Mouse (Mus musculus) kidney, embryonic 15.5 days (tissue): ENCODE measurements at regions not wholly inside any gene's neighbourhood (a gene's known extent, or its start where the extent isn't known, plus 50 kb on each side); places are given as distances from the start of the nearest gene placed in this dataset.
"Not testable (repeated sequence)": the region's sequence is repeated elsewhere in the genome, so short reads cannot be mapped to it uniquely, and the experiment has no call there.

Experiments used
- ATAC-seq: fragments of 200-750 bp; cut with Nextera tagmentation; replicated peaks from 2 replicates; pipeline ENCODE4 v1.8.0; 2017; ENCODE audit warnings: moderate TSS enrichment; ENCODE audit not compliant: low FRiP score
- H3K27ac ChIP-seq: fragments of 300-500 bp; sonication (generic); 2 replicates; pipeline ENCODE4 v1.5.1; 2015; ENCODE audit warnings: mild to moderate bottlenecking, inconsistent platforms
- H3K27me3 ChIP-seq: fragments of 300-500 bp; sonication (generic); 2 replicates; pipeline ENCODE4 v1.6.1; 2015; ENCODE audit warnings: inconsistent platforms
- H3K36me3 ChIP-seq: fragments of 300-500 bp; sonication (generic); 2 replicates; pipeline ENCODE4 v1.6.1; 2015; ENCODE audit warnings: inconsistent platforms
- H3K4me1 ChIP-seq: fragments of 300-500 bp; sonication (generic); 2 replicates; pipeline ENCODE4 v1.6.1; 2015; ENCODE audit warnings: inconsistent platforms
- H3K4me2 ChIP-seq: fragments of 300-500 bp; sonication (generic); 2 replicates; pipeline ENCODE4 v1.6.1; 2015; ENCODE audit warnings: moderate library complexity, mild to moderate bottlenecking, inconsistent platforms
- H3K4me3 ChIP-seq: fragments of 300-500 bp; sonication (generic); replicated peaks from 2 replicates; pipeline ENCODE4 v1.5.1; 2015; ENCODE audit warnings: mild to moderate bottlenecking, inconsistent platforms
- H3K9ac ChIP-seq: fragments of 300-500 bp; sonication (generic); 2 replicates; pipeline ENCODE4 v1.6.1; 2015; ENCODE audit warnings: mild to moderate bottlenecking, inconsistent platforms
- H3K9me3 ChIP-seq: fragments of 300-500 bp; sonication (generic); replicated peaks from 2 replicates; pipeline ENCODE4 v1.6.1; 2016; ENCODE audit warnings: inconsistent platforms
- WGBS: fragments of 180-500 bp; shearing (Covaris S2); methylation state at CpG from one replicate; pipeline ENCODE4 v1.1.7; 2015; ENCODE audit warnings: mixed read lengths; 5-methylcytosine and 5-hydroxymethylcytosine counted together

DNA sequence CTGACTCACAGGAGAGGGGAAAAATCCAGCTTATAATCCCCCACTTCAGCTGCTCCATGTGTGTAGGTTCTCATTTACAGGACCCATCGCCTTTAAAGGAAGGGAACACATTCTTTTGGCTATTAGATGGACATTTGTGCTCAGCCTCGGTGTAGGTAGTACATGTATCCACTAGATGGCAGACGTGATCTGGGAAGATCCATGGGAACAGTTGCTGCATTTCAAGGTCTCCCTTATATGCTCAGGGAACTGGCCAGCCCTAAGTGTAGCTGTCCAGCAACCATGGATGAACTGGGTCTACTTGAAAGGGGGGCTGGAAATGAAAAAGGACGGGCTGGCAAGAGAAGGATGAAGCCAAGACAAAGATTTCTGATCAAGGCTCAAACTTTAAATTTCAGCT, 124.0 kb downstream of the Akain1 start:
- Histone ChIP-seq H3K9me3 (no peaks in the 10 kb centered on the region), H3K36me3 (no peaks in the 10 kb centered on the region), H3K4me3 (no peak overlapping the region), H3K27me3 (no peaks in the 10 kb centered on the region), H3K27ac (no peak overlapping the region), H3K9ac (no peak overlapping the region), H3K4me1 (no peaks in the 10 kb centered on the region), H3K4me2 (no peak overlapping the region)
- WGBS = 16% methylated on average over 4 of the region's 4 CpGs
- ATAC-seq = peak; percentile 85

DNA sequence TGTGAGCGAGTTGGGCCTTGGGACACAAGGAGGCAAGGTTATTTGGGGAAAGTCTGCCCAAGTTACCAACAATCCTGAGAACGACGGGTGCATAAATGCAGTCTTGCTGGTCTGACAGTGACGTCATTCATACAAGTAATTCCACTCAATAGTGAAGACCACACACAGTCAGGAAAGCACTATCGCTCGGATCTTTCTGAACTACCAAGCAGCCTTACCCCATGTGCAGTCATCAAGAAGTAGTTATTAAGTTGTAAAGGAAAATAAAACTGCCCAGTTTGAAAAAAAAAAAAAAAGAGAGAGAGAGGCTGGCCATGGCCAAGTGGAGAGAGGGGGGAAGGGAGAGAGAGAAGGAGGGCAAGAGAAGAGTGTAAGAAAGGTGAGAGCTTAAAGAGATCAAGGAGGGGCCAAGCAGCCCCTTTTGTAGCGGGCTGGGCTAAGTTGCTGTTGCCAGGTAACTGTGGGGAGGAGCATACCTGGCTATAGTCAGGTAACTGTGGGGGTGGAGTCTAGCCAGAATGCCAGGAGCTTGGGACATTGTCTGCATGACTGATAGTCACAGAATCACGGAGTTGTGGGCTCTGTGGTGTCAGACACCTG, 132.0 kb downstream of the Akain1 start:
- H3K4me1 ChIP-seq, H3K4me3 ChIP-seq, H3K9ac ChIP-seq, H3K36me3 ChIP-seq, H3K9me3 ChIP-seq, H3K4me2 ChIP-seq, ATAC-seq, H3K27me3 ChIP-seq, H3K27ac ChIP-seq: not testable (repeated sequence)
- 55% methylated on average over 8 of the region's 8 CpGs for WGBS

GRCm38 (mm10) chr17:69590553-69590952, 151.4 kb downstream of the Akain1 start:
- WGBS = 72% methylated on average over 4 of the region's 4 CpGs
- Histone ChIP-seq H3K27me3 (no peaks in the 10 kb centered on the region), H3K4me2 (no peak overlapping the region), H3K4me1 (no peaks in the 10 kb centered on the region), H3K9ac (no peak overlapping the region), H3K4me3 (no peak overlapping the region), H3K9me3 (no peaks in the 10 kb centered on the region), H3K36me3 (no peaks in the 10 kb centered on the region), H3K27ac (no peak overlapping the region)
- ATAC-seq = no peak

DNA sequence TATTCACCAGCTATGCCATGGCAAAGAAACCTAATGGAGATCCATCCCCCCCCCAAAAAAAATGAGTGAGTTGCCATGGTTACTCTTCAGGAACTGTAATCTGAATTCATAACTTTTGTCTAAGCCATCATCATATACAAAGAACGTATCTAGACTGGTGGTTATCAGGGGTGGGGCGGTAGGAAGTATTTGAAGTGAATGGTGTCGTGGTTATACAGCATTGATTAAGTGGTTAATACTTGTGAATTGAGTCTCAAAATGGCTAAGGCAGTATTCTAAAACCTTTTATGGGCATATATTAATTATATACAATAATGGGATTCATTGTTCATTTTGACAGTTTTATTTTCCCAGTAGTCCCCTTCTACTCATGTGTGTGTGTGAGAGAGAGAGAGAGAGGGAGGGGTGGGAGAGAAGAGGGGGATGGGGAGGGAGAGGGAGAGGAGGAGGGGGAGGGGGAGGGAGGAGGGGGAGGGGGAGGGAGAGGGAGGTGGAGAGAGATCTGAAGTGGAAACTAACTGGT, 158.7 kb downstream of the Akain1 start:
- H3K4me1 ChIP-seq = no peaks in the 10 kb centered on the region
- H3K27me3 ChIP-seq = no peaks in the 10 kb centered on the region
- no peaks in the 10 kb centered on the region for H3K36me3 ChIP-seq
- no peak overlapping the region for H3K27ac ChIP-seq
- no peak overlapping the region for H3K9ac ChIP-seq
- no peaks in the 10 kb centered on the region for H3K9me3 ChIP-seq
- no peak overlapping the region for H3K4me3 ChIP-seq
- 82% methylated on average over 3 of the region's 3 CpGs for WGBS
- no peak for ATAC-seq
- no peak overlapping the region for H3K4me2 ChIP-seq

GRCm38 (mm10) chr17:69598461-69598860, 159.3 kb downstream of the Akain1 start:
- Histone ChIP-seq H3K9me3 (no peaks in the 10 kb centered on the region), H3K36me3 (no peaks in the 10 kb centered on the region), H3K4me3 (no peak overlapping the region), H3K4me2 (no peak overlapping the region), H3K4me1 (no peaks in the 10 kb centered on the region), H3K27ac (no peak overlapping the region), H3K27me3 (no peaks in the 10 kb centered on the region), H3K9ac (no peak overlapping the region)
- 91% methylated on average over 5 of the region's 5 CpGs for WGBS
- no peak for ATAC-seq

- no peaks in the 10 kb centered on the region for H3K27me3 ChIP-seq
- no peak for ATAC-seq
- H3K36me3 ChIP-seq = no peaks in the 10 kb centered on the region
- H3K9me3 ChIP-seq = no peaks in the 10 kb centered on the region
- no peak overlapping the region for H3K9ac ChIP-seq
- H3K4me1 ChIP-seq = no peaks in the 10 kb centered on the region
- H3K4me2 ChIP-seq = no peak overlapping the region
- no peak overlapping the region for H3K4me3 ChIP-seq
- no peak overlapping the region for H3K27ac ChIP-seq
These were observed 164.5 kb downstream of the Akain1 start for GRCm38 (mm10) chr17:69603596-69603995.

- Histone ChIP-seq H3K4me3 (no peak overlapping the region), H3K4me2 (no peak overlapping the region), H3K27me3 (no peaks in the 10 kb centered on the region), H3K36me3 (no peaks in the 10 kb centered on the region), H3K27ac (no peak overlapping the region), H3K4me1 (no peaks in the 10 kb centered on the region), H3K9ac (no peak overlapping the region), H3K9me3 (no peaks in the 10 kb centered on the region)
- no peak for ATAC-seq
- 67% methylated on average over 6 of the region's 6 CpGs for WGBS
These were observed 165.6 kb downstream of the Akain1 start for GRCm38 (mm10) chr17:69604698-69605097.

DNA sequence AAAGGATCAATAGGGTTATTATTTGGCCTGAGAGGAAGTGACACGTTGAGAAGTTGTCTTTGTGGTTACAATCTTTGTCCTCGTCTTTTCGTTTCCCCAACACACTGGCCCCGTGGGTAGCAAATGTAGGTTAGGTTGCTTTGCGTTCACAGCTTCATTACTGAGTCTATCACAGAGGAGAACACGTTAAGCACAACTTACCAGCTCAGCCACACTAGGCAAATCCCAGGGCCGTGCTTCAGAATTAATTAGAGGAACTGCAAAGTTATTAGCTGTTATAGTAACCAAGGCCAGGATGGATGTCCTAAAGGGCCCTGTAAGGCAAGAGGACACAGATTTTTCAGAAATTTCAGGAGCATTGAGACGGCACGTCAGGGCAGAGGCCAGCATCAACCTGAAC, 166.3 kb downstream of the Akain1 start:
- Histone ChIP-seq H3K36me3 (no peaks in the 10 kb centered on the region), H3K4me1 (no peaks in the 10 kb centered on the region), H3K27me3 (no peaks in the 10 kb centered on the region), H3K4me3 (no peak overlapping the region), H3K9me3 (no peaks in the 10 kb centered on the region), H3K4me2 (no peak overlapping the region), H3K27ac (no peak overlapping the region), H3K9ac (no peak overlapping the region)
- 80% methylated on average over 9 of the region's 9 CpGs for WGBS
- ATAC-seq = no peak

GRCm38 (mm10) chr17:69631411-69631810, 192.3 kb downstream of the Akain1 start:
- no peak for ATAC-seq
- no peak overlapping the region for H3K4me3 ChIP-seq
- no peak overlapping the region for H3K4me2 ChIP-seq
- H3K4me1 ChIP-seq = no peaks in the 10 kb centered on the region
- no peaks in the 10 kb centered on the region for H3K36me3 ChIP-seq
- WGBS = 36% methylated on average over 3 of the region's 3 CpGs
- H3K9ac ChIP-seq = no peak overlapping the region
- H3K27ac ChIP-seq = no peak overlapping the region
- H3K9me3 ChIP-seq = no peaks in the 10 kb centered on the region
- no peaks in the 10 kb centered on the region for H3K27me3 ChIP-seq

DNA sequence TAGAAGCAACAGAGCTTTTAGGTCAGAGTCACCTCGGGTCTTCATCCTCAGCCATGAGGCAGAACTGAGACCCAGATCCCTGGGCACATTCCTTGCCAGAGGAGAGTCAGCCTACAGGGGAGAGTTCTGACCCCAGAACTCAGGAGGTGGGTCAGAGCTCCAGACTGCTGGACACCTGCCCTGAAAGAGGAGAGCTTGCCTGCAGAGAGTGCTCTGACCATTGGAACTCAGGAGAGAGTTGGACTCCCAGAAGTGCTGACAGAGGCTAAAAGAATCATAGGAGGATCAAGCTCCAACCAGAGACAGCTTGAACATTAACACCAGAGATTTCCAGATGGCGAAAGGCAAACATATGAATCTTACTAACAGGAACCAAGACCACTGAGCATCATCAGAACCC, 211.4 kb downstream of the Akain1 start:
- WGBS = 83% methylated on average over 2 of the region's 2 CpGs
- H3K9ac ChIP-seq, H3K9me3 ChIP-seq, H3K36me3 ChIP-seq, H3K4me3 ChIP-seq, H3K27me3 ChIP-seq, ATAC-seq, H3K27ac ChIP-seq, H3K4me2 ChIP-seq, H3K4me1 ChIP-seq: not testable (repeated sequence)

DNA sequence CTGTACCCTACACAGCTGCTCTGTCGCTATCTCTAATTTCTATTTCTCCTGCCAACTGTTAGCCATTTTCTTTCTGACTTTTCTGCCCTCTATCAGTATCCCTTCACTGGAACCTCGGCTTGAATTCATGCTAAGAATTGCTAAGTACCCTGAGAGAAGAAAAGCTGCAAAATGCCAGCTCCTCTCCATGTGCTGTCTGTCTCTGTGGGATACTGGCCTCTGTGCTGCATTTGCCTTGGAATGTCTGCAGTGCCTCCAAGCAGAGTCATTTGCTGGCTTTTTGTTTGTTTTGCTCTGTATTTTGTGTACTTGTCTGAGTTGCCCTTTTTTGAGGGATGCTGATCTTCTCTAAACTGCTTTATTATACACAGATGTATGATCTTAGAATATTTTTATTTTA, 215.5 kb downstream of the Akain1 start:
- Histone ChIP-seq H3K9me3 (no peaks in the 10 kb centered on the region), H3K4me2 (no peak overlapping the region), H3K4me3 (no peak overlapping the region), H3K27me3 (no peaks in the 10 kb centered on the region), H3K4me1 (no peaks in the 10 kb centered on the region), H3K36me3 (no peaks in the 10 kb centered on the region), H3K9ac (no peak overlapping the region), H3K27ac (no peak overlapping the region)
- no peak for ATAC-seq
- 72% methylated on average over 2 of the region's 2 CpGs for WGBS

DNA sequence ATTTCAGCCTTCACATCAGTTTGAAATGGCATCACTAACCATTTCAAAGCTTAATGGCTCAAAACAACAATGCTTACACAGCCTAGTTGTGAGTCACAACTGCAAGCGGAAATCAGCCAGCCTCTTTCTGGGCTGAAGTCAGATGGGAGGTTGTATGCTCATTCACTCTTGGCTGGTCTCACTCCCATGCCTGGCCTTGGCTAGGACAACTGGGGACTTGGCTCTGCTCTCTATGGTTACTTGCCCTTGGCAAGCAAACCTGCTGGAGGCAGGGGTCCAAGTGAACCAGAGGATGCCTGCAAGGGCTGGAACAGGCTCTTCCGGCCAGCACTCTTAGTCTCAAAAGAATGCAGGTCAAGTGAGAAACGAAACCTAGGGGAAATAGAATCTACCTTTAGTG, 233.4 kb downstream of the Akain1 start:
- Histone ChIP-seq H3K27ac (no peak overlapping the region), H3K36me3 (no peaks in the 10 kb centered on the region), H3K4me1 (no peaks in the 10 kb centered on the region), H3K9ac (no peak overlapping the region), H3K4me2 (no peak overlapping the region), H3K9me3 (no peaks in the 10 kb centered on the region), H3K4me3 (no peak overlapping the region), H3K27me3 (no peaks in the 10 kb centered on the region)
- ATAC-seq = no peak
- WGBS = 90% methylated on average over 3 of the region's 3 CpGs

- H3K9me3 ChIP-seq = no peaks in the 10 kb centered on the region
- H3K4me1 ChIP-seq = no peaks in the 10 kb centered on the region
- no peak overlapping the region for H3K27ac ChIP-seq
- H3K27me3 ChIP-seq = no peaks in the 10 kb centered on the region
- WGBS = 89% methylated on average over 5 of the region's 5 CpGs
- no peak overlapping the region for H3K4me2 ChIP-seq
- H3K36me3 ChIP-seq = no peaks in the 10 kb centered on the region
- no peak overlapping the region for H3K9ac ChIP-seq
- no peak for ATAC-seq
- no peak overlapping the region for H3K4me3 ChIP-seq
These were observed 244.0 kb downstream of the Akain1 start for GRCm38 (mm10) chr17:69683091-69683490.
